Mouse (Mus musculus) hindbrain, postnatal 0 days (tissue): ENCODE results near the gene Yeats4. TPM values are rescaled to one million over a fixed set of nuclear protein-coding genes. Genes with fewer than 3 reads are reported as not detected.

Source experiments
- ATAC-seq: fragments of 200-750 bp; cut with Nextera tagmentation; 2 replicates; pipeline ENCODE4 v1.8.0; 2017; ENCODE audit warnings: mild to moderate bottlenecking, moderate TSS enrichment, moderate library complexity
- DNase-seq: peaks from one replicate; pipeline ENCODE4 v3.0.0-alpha.2; 2015; ENCODE audit warnings: low spot score
- H3K27ac ChIP-seq: fragments of 300-500 bp; sonication (generic); 2 replicates; pipeline ENCODE4 v1.5.1; 2014; ENCODE audit warnings: mild to moderate bottlenecking
- H3K27me3 ChIP-seq: fragments of 300-500 bp; sonication (generic); 2 replicates; pipeline ENCODE4 v1.6.1; 2014; ENCODE audit warnings: low read length, mixed read lengths; ENCODE audit not compliant: insufficient read depth
- H3K36me3 ChIP-seq: fragments of 300-500 bp; sonication (generic); 2 replicates; pipeline ENCODE4 v1.6.1; 2014; ENCODE audit warnings: low read length, mixed read lengths; ENCODE audit not compliant: insufficient read depth
- H3K4me1 ChIP-seq: fragments of 300-500 bp; sonication (generic); 2 replicates; pipeline ENCODE4 v1.6.1; 2014; ENCODE audit warnings: antibody characterized with exemption, low read length, mixed read lengths; ENCODE audit not compliant: insufficient read depth
- H3K4me2 ChIP-seq: fragments of 300-500 bp; sonication (generic); 2 replicates; pipeline ENCODE4 v1.6.1; 2014; ENCODE audit warnings: low read depth, mild to moderate bottlenecking, low read length, moderate library complexity, mixed read lengths
- H3K4me3 ChIP-seq: fragments of 300-500 bp; sonication (generic); 2 replicates; pipeline ENCODE4 v1.5.1; 2014; ENCODE audit warnings: low read length
- H3K9ac ChIP-seq: fragments of 300-500 bp; sonication (generic); replicated peaks from 2 replicates; pipeline ENCODE4 v1.6.1; 2014; ENCODE audit warnings: mild to moderate bottlenecking, low read length, moderate library complexity, mixed read lengths
- H3K9me3 ChIP-seq: fragments of 300-500 bp; sonication (generic); 2 replicates; pipeline ENCODE4 v1.6.1; 2016; ENCODE audit warnings: low read length, mixed read lengths
- CTCF ChIP-seq: IDR thresholded peaks from 2 replicates; pipeline ENCODE4 v1.5.1; 2016; ENCODE audit warnings: antibody characterized with exemption, control low read depth, low read depth
- WGBS: fragments of 180-500 bp; shearing (Covaris S2); extraction: QIAGEN DNeasy Blood & Tissue Kit; methylation state at CpG from one replicate; pipeline ENCODE4 v1.1.7; 2014; 5-methylcytosine and 5-hydroxymethylcytosine counted together
- polyA plus RNA-seq: library from polyadenylated mRNA; unstranded; fragments of >200 nt; fragmentation: Nextera tagmentation; extraction: Ambion mirVana; gene quantifications from 2 replicates; pipeline ENCODE4 v1.2.1, GENCODE M21; 2015
- total RNA-seq: library from RNA; depleted of rRNA; stranded (reverse); fragments of >200 nt; gene quantifications from 2 replicates; pipeline ENCODE4 v1.2.3, GENCODE M21; 2014; rRNA removed

Yeats4 gene
- total and polyA plus RNA-seq, 2 experiments from 2014 or later, result 41.4 to 85.4 TPM

DNA sequence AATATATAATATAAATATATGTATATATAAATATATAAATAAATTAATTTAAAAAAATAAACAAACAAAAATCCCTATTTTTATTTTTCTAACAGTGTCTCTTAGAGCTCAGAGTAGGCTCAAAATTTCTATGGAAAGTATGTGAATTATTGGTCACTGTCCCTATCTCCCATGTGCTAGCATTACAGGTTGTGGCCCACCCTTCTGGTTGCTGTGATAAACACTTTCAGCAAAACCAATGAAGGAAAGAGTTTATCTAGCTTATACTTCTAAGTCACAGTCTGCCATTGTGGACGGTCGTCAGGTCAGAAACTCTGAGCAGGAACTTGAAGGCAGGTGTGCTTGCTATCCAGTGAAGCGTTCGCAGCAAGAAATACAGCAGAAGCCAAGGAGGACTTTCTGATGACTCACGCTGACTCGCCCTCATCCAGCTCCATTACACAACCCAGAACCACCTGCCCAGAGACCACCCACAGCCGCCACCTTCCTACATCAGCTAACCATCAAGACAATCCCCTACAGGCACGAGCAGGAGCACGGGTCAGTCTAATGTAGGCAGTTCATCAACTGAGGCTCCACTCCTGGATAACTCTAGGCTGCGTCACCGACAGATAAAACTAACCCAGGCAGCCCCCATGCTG lies 57.4 kb downstream of the Yeats4 start:
- no peak overlapping the region for H3K9ac ChIP-seq
- no peaks in the 10 kb centered on the region for H3K4me1 ChIP-seq
- no peak overlapping the region for H3K4me2 ChIP-seq
- DNase-seq (no peak), ATAC-seq (no peak)
- H3K27me3 ChIP-seq, result no peaks in the 10 kb centered on the region
- H3K4me3 ChIP-seq, result no peak overlapping the region
- H3K9me3 ChIP-seq, result no peaks in the 10 kb centered on the region
- H3K36me3 ChIP-seq, result no peaks in the 10 kb centered on the region
- no peak overlapping the region for H3K27ac ChIP-seq
- TF ChIP-seq CTCF, result no peak
- WGBS, result 95% methylated on average over 11 of the region's 11 CpGs

Other genes starting within 250 kb of the Yeats4 start
- gene Best3, start 238.2 kb downstream of the Yeats4 start, total RNA-seq, result 0.05 TPM in 1 of 2 replicates, not detected in the other
- gene Best3, start 238.2 kb downstream of the Yeats4 start, polyA plus RNA-seq, result 0.15 and 0.23 TPM in 2 replicates
- gene Lrrc10, start 179.2 kb downstream of the Yeats4 start, total RNA-seq, result 0.16 TPM in 1 of 2 replicates, not detected in the other
- not detected in 2 replicates for gene Lrrc10, start 179.2 kb downstream of the Yeats4 start, polyA plus RNA-seq
- gene Cct2, start 160.7 kb downstream of the Yeats4 start, total RNA-seq, result 234 and 266 TPM in 2 replicates
- 216 and 219 TPM in 2 replicates for gene Cct2, start 160.7 kb downstream of the Yeats4 start, polyA plus RNA-seq
- gene Frs2, start 76.0 kb downstream of the Yeats4 start, total RNA-seq, result 18.9 and 19.3 TPM in 2 replicates
- 19.1 and 19.4 TPM in 2 replicates for gene Frs2, start 76.0 kb downstream of the Yeats4 start, polyA plus RNA-seq
- not detected in 2 replicates for gene 9530003J23Rik, start 14.2 kb upstream of the Yeats4 start, total RNA-seq
- gene 9530003J23Rik, start 14.2 kb upstream of the Yeats4 start, polyA plus RNA-seq, result not detected in 2 replicates
- 7.5 and 12.7 TPM in 2 replicates for gene Lyz2, start 57.8 kb upstream of the Yeats4 start, total RNA-seq
- gene Lyz2, start 57.8 kb upstream of the Yeats4 start, polyA plus RNA-seq, result 25.6 and 26.1 TPM in 2 replicates
- gene Lyz1, start 68.4 kb upstream of the Yeats4 start, total RNA-seq, result 0.68 TPM in 1 of 2 replicates, not detected in the other
- gene Lyz1, start 68.4 kb upstream of the Yeats4 start, polyA plus RNA-seq, result 0.14 TPM in 1 of 2 replicates, not detected in the other
- gene Cpsf6, start 155.5 kb upstream of the Yeats4 start, total RNA-seq, result 100.0 and 127 TPM in 2 replicates
- gene Cpsf6, start 155.5 kb upstream of the Yeats4 start, polyA plus RNA-seq, result 82.0 and 83.2 TPM in 2 replicates